Mouse (Mus musculus): ENCODE measurements around the gene Clpx. TPM values are rescaled to one million over a fixed set of nuclear protein-coding genes. Genes with fewer than 3 reads are reported as not detected.

The Clpx gene
- total RNA-seq, 2 experiments from 2014 or later: 50.7 to 53.1 TPM

GRCm38 (mm10) chr9:65347112-65347850 is 53.2 kb downstream of the Clpx start:
- DNase-seq: no peak

GRCm38 (mm10) chr9:65353251-65353650 is 59.2 kb downstream of the Clpx start:
- DNase-seq: no peak

- no peak for DNase-seq
Measured at GRCm38 (mm10) chr9:65356561-65356960, 62.5 kb downstream of the Clpx start.

- DNase-seq: no peak
Measured at GRCm38 (mm10) chr9:65356971-65357370, 62.9 kb downstream of the Clpx start.

- DNase-seq: no peak
Measured at GRCm38 (mm10) chr9:65358956-65359480, 65.0 kb downstream of the Clpx start.

- no peak for DNase-seq
Measured at GRCm38 (mm10) chr9:65360641-65361448, 66.8 kb downstream of the Clpx start, which contains the start of gene Ubap1l. Ubap1l (plus strand) TSS chr9:65361041.

GRCm38 (mm10) chr9:65363684-65364083 is 69.6 kb downstream of the Clpx start:
- no peak for DNase-seq

- no peak for DNase-seq
Measured at GRCm38 (mm10) chr9:65365721-65366120, 71.7 kb downstream of the Clpx start.

GRCm38 (mm10) chr9:65371756-65372155 is 77.7 kb downstream of the Clpx start:
- no peak for DNase-seq

GRCm38 (mm10) chr9:65372449-65372848 is 78.4 kb downstream of the Clpx start:
- peak; percentile 62 for DNase-seq

- peak; percentile 25 for DNase-seq
Measured at GRCm38 (mm10) chr9:65374468-65375162, 80.6 kb downstream of the Clpx start.

- no peak for DNase-seq
Measured at GRCm38 (mm10) chr9:65375163-65375934, 81.3 kb downstream of the Clpx start.

Other genes with a start within 250 kb of the Clpx start
- gene Igdcc4, start 192.8 kb upstream of the Clpx start, total RNA-seq (2021): 10 to 100 TPM; 13.9 to 16.5 TPM
- gene Igdcc3, start 153.1 kb upstream of the Clpx start, total RNA-seq (2021): under 1 TPM; 0.43 to 0.52 TPM
- 1 to 10 TPM; 3.7 to 3.8 TPM for gene Parp16, start 98.9 kb upstream of the Clpx start, total RNA-seq (2021)
- 1 to 10 TPM; 1.4 to 1.5 TPM for gene Cilp, start 29.1 kb upstream of the Clpx start, total RNA-seq (2021)
- 10 to 100 TPM; 12.1 to 13.2 TPM for gene Pdcd7, start 51.8 kb downstream of the Clpx start, total RNA-seq (2021)
- gene Ubap1l, start 66.8 kb downstream of the Clpx start, total RNA-seq (2021): under 1 TPM in 1 of 2 experiments, not detected in 1; 0.36 TPM
- gene Kbtbd13, start 97.4 kb downstream of the Clpx start, total RNA-seq (2021): 1 to 10 TPM; 1.1 to 1.2 TPM
- 10 to 100 TPM in 1 of 2 experiments, 1 to 10 TPM in 1; 10.0 to 10.7 TPM for gene Rasl12, start 104.2 kb downstream of the Clpx start, total RNA-seq (2021)
- not detected for gene Slc51b, start 128.7 kb downstream of the Clpx start, total RNA-seq (2021)
- 1 to 10 TPM; 7.6 to 8.8 TPM for gene Mtfmt, start 141.5 kb downstream of the Clpx start, total RNA-seq (2021)
- 10 to 100 TPM; 24.6 to 27.8 TPM for gene Spg21, start 166.7 kb downstream of the Clpx start, total RNA-seq (2021)
- not detected for gene Ankdd1a, start 225.9 kb downstream of the Clpx start, total RNA-seq (2021)